Mouse (Mus musculus) cerebellum, adult 8-10 months (tissue): ENCODE results near the gene Pdcd2l.
"Not testable (repeated sequence)": the region's sequence is repeated elsewhere in the genome, so short reads cannot be mapped to it uniquely, and the experiment has no call there.

Source experiments
- DNase-seq: peaks from one replicate; pipeline ENCODE4 v3.0.0; 2022

Pdcd2l gene

DNA sequence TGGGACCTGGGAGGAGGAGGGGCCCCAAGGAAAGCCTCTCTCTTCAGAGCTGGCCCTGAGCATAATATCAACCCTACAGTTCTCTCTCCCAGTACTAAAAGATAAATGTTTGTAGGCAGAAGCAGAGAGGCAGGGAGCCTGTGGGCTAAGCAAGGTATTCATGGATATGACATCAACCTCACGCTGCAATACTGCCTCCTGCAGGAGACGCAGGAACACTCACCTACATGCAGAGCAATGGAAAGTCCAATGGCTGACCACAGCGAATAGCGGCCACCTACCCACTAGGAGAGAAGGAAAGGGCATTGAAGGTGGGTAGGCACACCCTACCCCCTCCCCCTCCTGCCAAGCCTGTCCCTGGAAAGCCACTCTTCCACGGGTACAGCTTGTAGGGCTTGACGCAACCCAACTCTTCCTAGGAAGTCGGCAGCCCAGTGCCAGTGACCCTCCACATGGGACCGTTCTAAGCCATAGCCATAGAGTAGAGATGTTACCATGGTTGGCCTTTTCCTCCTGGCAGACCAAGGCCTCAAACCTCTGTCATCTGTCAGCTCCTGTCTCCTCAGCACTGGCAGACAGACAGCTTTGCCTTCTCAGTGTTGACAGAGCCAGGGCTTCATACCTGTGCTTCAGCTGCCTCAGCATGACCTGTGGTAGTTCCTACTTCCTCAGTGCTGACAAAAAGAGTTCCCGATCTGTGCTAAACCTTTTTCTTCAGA is 11.7 kb upstream of the Pdcd2l start:
- DNase-seq: no peak

DNA sequence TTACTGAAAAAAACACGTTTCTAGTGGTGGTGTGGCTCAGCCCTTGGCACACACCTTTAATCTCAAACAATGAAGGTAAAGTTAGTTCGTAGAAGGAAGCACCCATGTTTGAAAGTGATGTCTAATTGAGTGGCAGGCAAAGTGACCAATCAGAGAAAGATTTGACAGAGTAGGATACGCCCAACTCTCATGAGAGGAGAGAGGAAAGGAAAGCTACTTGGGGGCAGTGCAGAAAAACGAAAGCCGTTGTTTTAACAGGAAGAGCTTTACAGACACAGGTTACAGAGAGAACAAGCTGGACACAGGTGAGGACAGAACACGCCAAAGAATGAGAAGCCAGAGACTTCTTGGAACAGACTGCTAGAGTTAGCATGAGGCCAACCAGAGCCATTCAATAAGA is 9.9 kb upstream of the Pdcd2l start:
- no peak for DNase-seq

DNA sequence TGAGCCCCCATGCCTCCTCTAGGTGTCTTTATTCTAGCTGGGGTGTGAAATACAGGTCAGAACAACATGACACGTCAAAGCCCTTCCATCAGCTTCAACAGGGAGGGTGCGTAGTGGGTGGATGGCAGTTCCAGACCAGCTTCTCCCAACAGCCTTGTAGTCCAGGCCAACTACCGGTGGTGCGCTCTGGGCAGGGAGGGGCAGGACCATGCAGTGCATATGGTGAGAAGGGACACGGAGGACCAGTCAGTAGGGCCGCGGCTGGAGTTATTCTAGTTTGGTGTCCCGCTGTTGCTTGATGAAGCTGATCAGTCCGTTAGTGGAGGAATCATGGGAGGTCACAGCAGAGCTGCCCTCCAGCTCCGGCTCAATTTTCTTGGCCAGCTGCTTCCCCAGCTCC is 5.7 kb upstream of the Pdcd2l start:
- DNase-seq: not testable (repeated sequence)

DNA sequence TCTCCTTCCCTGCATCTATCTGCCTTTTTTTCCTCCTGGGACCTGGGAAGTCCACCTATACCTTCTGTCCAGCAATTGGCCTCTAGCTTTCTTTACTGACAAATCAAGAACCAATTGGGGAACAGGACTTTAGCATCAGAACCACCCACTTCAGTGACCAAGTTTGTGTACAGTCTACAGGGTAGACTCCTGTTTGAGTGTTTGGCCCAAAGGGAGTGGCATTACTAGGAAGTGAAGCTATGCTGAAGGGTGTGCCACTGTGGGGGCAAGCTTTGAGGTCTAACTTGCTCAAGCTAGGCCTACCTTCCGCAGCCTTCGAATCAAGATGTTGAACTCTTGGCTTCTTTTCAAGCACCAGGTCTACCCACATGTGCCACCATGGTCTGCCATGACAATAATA is 4.4 kb upstream of the Pdcd2l start:
- no peak for DNase-seq

DNA sequence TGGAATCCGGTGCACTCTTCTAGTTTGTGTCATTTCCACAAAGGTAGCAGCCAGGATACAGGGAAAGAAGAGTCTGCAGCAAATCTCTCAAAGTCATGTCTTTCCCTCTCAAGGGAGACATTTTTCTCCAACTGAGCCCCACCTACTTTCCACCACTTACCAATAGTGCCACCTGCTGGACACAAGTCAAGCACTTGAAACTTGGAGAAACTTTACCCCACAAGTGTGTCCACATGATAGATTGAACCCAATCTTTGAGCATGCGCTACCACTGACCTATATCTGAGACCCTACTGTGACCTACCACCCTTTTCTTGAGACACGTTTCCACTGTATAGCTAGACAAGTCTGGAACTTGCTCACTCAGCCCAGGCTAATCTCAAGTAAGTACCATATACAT is 1.9 kb upstream of the Pdcd2l start:
- no peak for DNase-seq

DNA sequence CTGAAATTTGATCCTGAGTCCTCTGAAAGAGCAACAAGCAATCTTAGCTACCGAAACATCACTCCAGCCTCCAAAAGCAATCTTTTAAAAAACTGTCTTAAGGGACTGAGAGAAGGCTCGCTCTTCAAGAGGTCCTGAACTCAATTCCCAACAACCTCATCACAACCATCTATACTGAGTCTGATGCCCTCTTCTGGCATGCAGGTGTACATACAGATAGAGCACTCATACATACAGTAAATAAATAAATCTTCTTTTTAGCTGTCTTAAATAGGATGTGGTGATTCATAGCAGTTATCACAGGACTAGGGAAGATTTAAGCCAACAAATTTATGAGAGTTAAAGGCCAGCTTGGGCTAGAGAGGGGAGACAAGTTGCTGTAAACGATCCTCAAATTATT is 829 bp downstream of the Pdcd2l start:
- no peak for DNase-seq

DNA sequence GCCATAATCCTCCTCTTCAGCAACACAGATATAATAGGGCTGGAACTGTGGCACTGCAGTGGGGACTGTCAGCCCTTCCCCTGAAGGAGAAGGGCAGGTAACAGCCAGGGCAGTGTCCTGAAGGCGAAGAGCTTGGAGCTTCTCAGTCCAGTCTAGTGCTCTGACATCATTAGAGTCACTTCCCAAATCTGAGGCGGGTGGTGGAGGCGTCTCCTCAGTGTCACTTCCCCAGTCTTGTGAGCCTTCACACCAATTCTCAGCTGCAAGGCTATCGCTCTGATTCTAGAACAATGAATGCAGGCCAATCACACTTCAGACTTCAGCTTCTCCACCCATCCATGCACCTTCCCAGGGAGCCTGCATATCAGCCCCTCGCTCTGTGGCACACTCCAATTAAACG is 3.6 kb downstream of the Pdcd2l start:
- no peak for DNase-seq

DNA sequence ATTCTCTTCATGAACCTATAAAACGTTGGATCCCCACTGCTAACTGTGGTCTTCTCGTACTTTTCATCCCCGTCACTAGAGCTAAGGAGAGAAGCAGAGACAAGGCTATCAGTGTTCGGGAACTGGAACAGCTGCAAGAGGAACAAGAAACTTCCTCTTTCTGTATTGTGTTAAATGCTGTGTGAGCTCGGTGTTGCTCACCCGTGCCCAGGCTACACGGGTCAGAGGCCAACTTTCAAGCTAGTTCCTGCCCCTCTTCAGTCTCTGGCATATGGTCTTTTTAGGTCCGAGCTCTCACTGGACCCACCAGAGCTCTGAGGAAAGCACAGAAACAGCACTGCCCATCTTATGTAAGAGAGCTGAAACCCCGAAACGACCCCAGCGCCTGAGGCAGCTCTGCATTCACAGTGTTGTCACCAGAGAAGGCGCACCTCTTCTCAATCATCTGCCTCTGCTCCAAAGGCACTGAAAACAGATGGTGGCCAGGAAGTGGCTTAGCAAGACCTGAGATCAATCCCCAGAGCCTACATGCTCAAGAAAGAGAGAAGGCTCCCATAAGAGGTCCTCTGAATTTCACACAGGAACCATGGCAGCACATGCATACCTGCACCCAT is 7.0 kb downstream of the Pdcd2l start:
- DNase-seq: no peak

DNA sequence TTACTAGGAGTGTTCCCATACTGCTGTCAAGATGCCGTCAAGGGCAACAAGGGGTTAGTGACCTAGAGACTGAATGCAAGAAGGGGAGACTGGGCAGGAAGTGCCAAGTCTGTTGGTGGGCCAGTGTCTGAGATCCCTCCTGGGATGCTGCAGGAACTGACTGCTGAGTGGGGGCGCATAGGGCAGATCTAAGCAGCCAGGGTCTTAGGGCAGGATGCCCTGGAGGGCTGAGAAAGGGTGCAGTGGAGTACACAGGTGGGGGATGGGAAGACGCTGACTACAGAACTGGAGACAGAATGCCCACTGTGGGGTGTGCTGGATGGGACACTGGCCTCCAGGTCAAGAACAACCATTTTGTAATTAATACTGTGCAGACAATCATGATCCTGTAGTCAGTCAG is 12.7 kb downstream of the Pdcd2l start:
- DNase-seq: no peak

DNA sequence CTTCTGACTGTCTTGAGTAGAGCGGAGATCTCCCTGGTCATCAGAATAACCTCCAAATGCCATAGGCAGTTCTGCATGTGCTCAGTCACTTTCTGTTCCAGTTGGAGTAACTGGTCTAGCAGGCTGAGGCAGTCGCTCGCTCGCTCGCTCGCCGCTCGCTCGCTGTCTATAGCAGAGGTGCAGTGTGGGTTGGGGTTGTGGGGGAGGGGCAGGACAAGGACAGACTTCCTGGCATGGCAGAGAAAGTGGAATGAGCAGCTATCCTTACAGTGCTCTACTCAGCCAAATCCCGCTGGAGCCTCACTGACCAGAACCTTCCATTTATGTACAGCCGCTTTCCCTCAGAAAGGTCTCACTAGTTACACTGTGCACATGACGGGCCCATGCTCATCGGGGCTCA is 13.1 kb downstream of the Pdcd2l start:
- DNase-seq: no peak

DNA sequence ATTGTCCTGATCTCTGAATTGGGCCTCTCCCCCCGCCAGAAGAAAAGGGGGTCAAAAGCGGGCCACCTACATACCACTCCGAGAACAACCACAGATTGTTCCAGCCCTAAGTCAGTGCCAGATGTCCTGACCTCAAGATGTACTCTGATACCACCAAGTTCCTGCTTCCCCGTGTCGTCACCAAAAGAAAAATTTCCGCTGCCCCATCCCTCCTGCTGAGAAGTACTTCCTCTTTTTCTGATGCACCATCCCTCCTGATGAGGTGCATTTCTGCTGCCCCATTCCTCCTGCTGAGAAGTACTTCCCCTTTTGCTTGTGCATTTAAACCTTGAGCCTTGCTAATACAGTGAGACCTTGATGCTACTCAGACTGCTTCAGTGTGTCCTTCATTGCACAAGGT is 20.2 kb downstream of the Pdcd2l start:
- DNase-seq: not testable (repeated sequence)

DNA sequence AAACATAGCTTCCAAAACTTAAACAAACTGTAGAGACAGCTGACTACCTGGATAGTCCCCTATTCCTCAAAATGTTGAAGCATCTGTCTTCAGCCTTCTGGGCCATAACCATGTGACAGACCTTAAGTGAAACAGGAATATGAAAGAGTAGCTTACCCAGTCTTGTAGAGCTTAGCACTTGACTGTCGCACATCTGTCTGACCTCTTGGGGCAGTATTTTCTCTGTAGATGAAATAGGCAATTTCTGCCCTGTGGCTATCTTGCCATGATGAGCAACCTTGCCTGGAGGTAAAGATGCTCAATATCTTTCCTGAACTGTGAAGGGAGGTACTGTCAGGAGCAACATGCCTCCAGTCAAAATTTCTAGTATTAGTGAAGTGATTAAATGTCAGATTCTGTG is 24.2 kb downstream of the Pdcd2l start:
- DNase-seq: no peak

DNA sequence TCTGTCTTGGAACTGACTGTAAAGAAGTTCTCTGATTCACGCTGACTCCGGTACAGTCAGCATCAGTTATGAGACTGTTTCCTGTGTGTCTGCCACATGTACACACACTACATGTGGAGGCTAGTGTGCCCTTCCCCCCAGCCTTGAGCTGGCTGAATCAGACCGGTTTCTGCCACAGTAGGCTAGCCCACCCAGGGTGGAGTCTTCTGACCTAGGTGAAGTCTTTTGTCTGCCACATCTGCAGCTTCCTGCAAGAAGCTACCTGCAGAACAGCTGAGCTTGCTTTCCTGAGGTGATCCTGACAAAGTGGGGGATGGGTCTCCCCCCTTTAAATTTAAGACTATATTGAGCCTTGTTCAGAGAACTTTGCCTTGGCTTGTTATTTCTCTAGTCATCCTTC is 27.0 kb downstream of the Pdcd2l start, which contains the start of gene Uba2:
Uba2 (minus strand) TSS at position 146 of the 400 bp plus-strand sequence.
- DNase-seq: no peak

DNA sequence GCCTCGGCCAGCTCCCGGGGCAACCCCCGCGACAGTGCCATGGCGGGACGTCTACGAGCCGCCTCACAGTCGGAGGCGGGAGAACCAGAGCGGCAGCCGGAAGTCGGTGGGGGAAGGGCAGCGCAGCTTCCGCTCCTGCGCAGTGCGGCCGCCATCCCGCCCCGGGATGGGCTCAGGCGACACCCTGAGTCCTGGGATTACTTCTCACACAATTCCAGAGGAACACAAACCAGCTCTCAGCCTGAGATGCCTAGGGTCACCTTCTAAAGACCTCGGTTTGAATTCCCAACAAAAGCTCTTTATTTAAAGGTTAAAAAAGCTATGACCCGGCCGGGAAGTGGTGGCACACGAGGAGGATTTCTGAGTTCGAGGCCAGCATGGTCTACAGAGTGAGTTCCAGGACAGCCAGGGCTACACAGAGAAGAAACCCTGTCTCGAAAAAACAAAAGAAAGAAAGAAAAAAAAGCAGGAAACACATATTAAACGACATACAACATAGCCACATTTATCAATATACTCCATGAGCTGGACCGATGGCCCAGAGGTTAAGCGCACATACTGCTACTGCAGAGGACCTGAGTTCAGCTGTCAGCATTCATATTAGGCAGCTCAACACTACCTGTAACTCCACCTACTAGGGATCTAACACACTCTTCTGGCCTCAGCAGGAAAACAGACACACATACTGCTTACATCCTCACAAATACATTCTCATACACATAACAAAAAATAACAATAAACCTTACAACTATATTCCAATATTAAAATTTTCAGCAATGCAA is 27.8 kb downstream of the Pdcd2l start:
- DNase-seq: peak; percentile 91

DNA sequence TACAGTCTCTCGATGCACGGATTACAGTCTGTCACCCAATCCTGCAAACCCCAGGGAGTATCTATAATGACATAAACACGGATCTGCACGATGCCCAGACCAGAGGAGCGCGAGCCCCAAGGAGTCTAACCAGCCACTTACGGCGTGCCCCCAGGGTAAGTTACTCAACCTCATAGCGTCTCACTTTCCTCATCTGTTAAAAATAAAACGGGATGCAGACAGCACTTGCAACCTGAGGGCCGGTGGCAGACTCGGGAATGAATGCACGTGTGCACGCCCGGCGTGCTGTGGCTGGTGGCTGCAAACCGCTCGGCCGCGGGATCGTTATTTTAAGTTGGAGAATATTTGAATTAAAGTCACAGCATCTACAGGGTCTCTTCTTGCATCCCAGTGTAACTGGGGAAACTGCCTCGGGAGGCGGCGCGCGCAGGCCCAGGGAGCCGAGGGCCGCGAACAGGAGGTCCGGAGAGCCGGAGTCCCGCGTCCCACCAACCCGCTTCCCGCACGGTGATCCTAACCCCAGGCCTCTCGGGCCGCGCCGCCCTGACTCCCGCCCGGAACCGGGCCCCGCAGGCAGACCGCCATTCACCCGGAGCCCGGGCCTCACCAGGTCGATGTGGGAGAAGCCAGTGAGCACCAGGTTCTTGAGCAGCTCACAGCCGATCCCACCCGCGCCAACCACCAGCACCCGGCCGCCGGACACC is 28.5 kb downstream of the Pdcd2l start:
- DNase-seq: no peak

DNA sequence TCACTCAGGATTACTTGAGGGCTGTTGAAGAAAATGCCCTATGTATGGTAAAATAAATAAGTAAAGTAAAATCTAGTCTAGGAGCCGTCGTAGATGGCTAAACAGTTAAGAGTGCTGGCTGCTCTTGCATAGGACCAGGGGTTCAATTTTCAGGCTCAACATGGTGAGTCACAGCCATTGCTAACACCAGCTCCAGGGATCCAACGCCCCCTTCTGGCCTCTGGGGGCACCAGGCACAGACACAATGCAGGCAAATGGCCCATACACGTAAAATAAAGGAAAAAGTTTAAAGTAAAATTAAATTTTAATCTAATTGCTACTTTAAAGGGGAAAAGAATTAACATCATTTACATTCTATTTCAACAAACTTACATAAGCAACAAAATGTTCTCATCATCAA is 29.6 kb downstream of the Pdcd2l start:
- DNase-seq: no peak

DNA sequence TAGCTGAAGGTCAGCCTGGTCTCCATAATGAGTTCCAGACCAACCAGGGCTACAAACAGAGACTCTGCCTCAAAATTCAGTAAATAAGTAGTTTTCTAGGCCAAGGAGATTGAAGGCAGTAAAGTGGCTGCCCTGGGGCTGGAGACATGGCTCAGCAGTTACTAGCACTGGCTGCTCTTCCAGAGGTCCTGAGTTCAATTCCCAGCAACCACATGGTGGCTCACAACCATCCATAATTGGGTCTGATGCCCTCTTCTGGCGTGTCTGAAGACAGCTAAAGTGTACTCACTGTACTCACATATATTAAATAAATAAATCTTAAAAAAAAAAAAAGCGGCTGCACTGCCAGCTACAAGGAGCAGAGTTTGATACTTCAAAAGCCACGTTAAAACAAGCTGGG is 30.5 kb downstream of the Pdcd2l start:
- no peak for DNase-seq

DNA sequence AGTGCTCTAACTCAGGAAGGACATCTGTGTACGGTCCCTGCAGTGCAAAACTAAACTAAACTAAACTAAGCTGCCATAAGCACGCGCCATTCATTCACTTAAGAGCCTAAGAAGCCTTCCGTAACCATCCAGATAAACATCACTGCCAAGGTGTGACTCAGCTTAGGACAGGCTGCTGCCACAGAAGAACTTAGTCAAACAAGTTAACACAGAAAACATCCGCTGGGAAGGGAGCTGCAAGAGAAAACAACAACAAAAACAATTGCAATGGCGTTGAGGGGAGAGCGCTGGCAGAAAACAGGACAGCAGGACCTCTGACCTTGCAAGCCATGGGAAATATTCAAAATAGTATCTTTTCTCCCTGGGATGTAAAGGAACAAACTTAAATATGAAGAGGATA is 31.8 kb downstream of the Pdcd2l start:
- no peak for DNase-seq

DNA sequence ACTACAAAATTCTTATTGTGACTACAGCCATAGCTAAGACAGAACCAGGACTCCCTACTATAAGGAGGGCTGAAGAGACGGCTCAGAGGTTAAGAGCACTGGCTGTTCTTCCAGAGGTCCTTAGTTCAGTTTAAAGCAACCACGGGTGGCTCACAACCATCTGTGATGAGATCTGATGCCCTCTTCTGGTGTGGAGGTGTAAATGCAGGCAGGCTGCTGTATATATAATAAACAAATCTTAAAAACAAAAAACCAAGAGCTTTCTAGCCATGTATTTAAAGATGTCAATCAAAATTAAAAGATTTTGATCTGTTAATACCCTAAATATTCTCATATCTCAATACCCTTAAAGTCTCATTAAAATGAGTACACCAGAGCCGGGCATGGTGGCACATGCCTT is 37.3 kb downstream of the Pdcd2l start:
- DNase-seq: no peak

DNA sequence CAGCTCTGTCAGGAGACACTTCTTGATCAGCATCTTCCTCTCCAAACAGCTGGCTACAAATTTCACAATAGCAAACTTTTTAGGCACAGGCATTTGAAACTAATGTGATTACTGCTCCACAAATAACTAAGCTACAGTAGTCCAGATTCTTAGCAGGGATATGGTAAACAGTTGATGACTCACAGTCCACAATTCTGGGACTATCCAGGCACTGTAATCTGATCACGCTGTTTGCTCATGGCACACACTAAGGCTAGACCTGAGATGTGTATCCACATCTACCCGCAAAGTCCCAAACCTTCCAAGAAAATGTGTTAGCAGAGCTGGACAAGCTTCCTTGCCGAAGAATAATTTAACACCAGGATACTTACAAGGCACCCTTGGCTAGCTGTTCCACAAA is 38.5 kb downstream of the Pdcd2l start:
- DNase-seq: no peak

DNA sequence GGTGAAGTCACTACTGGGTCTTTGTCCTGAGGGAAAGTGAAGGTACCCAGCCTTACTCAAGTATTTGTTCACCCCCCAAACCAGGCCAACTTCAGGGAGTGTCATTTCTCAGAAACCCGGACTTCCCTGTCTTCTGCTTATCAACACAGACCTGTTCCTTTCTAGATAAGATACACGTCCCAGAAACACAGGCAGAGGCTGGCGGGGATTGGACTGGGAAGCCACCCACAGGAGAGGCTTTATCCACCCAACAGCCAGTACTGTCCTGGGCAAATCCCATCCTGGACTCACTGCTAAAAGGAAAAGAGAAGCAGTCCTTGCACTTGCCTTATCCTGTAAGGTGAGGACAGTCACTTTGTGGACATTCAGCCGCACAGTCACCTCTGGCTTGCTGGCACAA is 49.3 kb downstream of the Pdcd2l start:
- no peak for DNase-seq

DNA sequence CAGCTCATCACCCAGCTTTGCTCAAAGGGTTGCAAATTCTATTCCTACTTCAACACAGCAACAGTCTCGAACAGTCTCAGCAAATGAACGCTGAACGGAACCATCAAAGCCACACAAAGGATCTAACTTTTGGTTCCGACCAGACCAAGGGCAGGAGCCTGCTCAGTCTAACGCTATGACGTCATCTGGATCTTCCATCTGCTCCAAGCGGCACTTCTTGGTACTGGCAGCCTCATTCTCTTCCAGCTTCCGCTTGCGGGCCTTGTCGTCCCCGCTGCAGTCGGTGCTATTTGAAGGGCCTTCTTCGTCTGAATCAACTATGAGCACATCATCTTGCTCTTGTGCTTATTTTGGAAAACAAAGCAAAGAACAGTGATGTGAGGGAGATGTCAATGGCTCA is 55.3 kb downstream of the Pdcd2l start:
- DNase-seq: no peak

DNA sequence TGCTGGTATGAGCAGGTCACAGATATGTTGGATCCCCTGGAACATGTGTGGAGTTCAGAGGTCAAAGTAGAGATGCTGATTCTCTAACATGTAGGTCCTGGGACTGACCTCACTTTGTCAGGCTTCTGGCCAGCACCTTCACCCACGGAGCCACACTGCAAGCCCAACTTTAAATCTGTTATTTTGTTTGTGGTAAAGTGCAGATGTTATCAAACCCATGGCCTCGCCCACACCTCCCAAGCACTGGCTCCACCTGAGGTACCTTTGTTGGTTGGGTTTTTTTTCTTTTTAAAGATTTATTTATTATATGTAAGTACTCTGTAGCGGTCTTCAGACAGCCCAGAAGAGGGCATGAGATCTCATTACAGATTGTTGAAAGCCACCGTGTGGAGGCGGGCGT is 57.0 kb downstream of the Pdcd2l start:
- DNase-seq: no peak
